Mouse (Mus musculus): ENCODE results near the gene Ostf1. TPM values are rescaled to one million over a fixed set of nuclear protein-coding genes. Genes with fewer than 3 reads are reported as not detected.
A peak's percentile ranks its signal among the peaks of the same experiment; 100 is the strongest.

Ostf1 gene
- polyA plus RNA-seq, 1 experiment from 2014 or later = 65.1 TPM

- ATAC-seq = no peak
- Histone ChIP-seq H3K27ac (no peak overlapping the region), H3K4me3 (no peak overlapping the region), H3K4me1 (peaks cover 35% of the 10 kb centered on the region), H3K9ac (no peak overlapping the region), H3K36me3 (no peaks in the 10 kb centered on the region), H3K4me2 (no peak overlapping the region), H3K27me3 (replicated peaks) (no peaks in the 10 kb centered on the region), H3K9me3 (replicated peaks) (no peaks in the 10 kb centered on the region)
- 86% methylated on average over 1 of the region's 1 CpGs for whole genome bisulfite sequencing (ENCODE audit: insufficient replicate concordance)
These were observed 14.1 kb downstream of the Ostf1 start for GRCm38 (mm10) chr19:18617504-18617903.

- H3K4me2 ChIP-seq = no peak overlapping the region
- H3K9ac ChIP-seq = no peak overlapping the region
- no peaks in the 10 kb centered on the region for H3K27me3 ChIP-seq (replicated peaks)
- peaks cover 35% of the 10 kb centered on the region for H3K4me1 ChIP-seq
- no peaks in the 10 kb centered on the region for H3K9me3 ChIP-seq (replicated peaks)
- 60% methylated on average over 9 of the region's 9 CpGs for WGBS (ENCODE audit: insufficient replicate concordance)
- H3K27ac ChIP-seq = no peak overlapping the region
- no peaks in the 10 kb centered on the region for H3K36me3 ChIP-seq
- ATAC-seq = no peak
- no peak overlapping the region for H3K4me3 ChIP-seq
These were observed 15.9 kb downstream of the Ostf1 start for GRCm38 (mm10) chr19:18615680-18616240.

- ATAC-seq = no peak
- H3K4me2 ChIP-seq = no peak overlapping the region
- no peaks in the 10 kb centered on the region for H3K27me3 ChIP-seq (replicated peaks)
- no peak overlapping the region for H3K9ac ChIP-seq
- H3K4me1 ChIP-seq = peaks cover 27% of the 10 kb centered on the region
- H3K4me3 ChIP-seq = no peak overlapping the region
- 67% methylated on average over 7 of the region's 7 CpGs for WGBS (ENCODE audit: insufficient replicate concordance)
- no peak overlapping the region for H3K27ac ChIP-seq
- H3K9me3 ChIP-seq (replicated peaks) = no peaks in the 10 kb centered on the region
- no peaks in the 10 kb centered on the region for H3K36me3 ChIP-seq
These were observed 17.3 kb downstream of the Ostf1 start for GRCm38 (mm10) chr19:18614337-18614736.

DNA sequence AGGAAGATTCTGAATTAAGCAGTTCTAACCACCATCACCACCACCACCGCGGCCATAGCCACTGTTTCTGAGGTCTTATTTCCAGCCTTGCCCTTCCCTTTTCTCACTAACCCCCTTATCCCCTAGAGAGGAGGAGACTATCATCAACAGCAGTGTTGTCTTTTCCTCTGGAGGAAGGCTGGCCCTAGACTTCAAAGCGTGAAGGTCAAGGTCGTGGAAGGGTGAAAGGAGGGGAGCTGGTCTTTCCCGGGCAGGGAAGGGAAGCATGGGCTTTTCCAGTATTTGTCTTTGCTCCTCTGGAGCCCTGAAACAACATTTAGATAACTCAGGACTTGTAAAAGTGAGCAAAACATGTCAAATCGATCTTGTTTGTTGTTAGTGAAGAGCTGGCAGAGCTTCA, 22.6 kb downstream of the Ostf1 start:
- ATAC-seq = no peak
- Histone ChIP-seq H3K4me3 (no peak overlapping the region), H3K4me2 (no peak overlapping the region), H3K27ac (0 out of 2 replicates have a peak overlapping the region, but pooled peaks have one; percentile 10), H3K9me3 (replicated peaks) (no peaks in the 10 kb centered on the region), H3K27me3 (replicated peaks) (no peaks in the 10 kb centered on the region), H3K36me3 (no peaks in the 10 kb centered on the region), H3K9ac (no peak overlapping the region), H3K4me1 (peaks cover 20% of the 10 kb centered on the region)
- WGBS (ENCODE audit: insufficient replicate concordance) = 44% methylated on average over 6 of the region's 6 CpGs

DNA sequence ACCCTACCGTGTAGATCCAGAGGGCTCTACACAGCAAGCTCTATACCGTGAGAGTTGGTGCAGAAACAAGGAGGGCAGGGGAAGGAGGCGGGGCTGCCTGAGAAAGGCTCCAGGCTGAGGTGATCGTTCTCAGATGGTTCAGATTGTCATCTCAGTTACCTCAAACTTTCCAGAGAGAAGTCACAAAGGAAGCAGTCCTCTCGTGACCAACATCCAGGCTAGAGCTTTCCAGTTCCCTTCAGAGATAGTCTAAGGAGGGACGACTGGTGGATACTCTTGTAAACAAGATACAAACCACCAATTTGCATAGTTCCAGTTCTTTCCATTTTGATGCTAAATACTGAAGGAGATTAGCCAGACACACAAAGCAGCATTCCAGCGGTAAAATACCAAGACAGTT, 23.7 kb downstream of the Ostf1 start:
- H3K27me3 ChIP-seq (replicated peaks) = no peaks in the 10 kb centered on the region
- WGBS (ENCODE audit: insufficient replicate concordance) = 46% methylated on average over 7 of the region's 7 CpGs
- no peak overlapping the region for H3K4me3 ChIP-seq
- no peaks in the 10 kb centered on the region for H3K36me3 ChIP-seq
- H3K4me2 ChIP-seq = no peak overlapping the region
- no peak for ATAC-seq
- H3K9ac ChIP-seq = no peak overlapping the region
- H3K9me3 ChIP-seq (replicated peaks) = no peaks in the 10 kb centered on the region
- H3K27ac ChIP-seq = no peak overlapping the region
- H3K4me1 ChIP-seq = peaks cover 20% of the 10 kb centered on the region

DNA sequence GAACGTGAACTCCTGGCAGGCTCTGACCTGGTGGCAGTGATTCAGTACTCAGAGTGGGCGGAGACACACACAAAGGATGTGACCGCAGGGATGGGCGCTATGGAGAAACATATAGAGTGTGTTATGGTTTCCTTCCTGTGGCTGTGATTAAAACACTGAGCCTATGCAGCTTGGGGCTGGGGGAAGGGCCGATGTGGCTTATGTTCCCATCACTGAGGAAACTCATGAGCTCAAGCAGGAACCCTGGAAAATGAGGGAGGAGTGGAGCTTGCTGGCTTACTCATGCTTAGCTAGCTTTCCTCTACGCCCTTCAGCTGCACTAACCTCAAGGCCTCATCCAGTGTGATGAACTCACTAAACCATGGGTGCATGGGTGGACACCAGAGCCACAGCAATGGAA, 28.6 kb downstream of the Ostf1 start:
- no peak for ATAC-seq
- WGBS (ENCODE audit: insufficient replicate concordance) = 77% methylated on average over 6 of the region's 6 CpGs
- H3K4me2 ChIP-seq = no peak overlapping the region
- no peak overlapping the region for H3K27ac ChIP-seq
- peaks cover 11% of the 10 kb centered on the region for H3K36me3 ChIP-seq
- peaks cover 3% of the 10 kb centered on the region for H3K4me1 ChIP-seq
- H3K4me3 ChIP-seq = no peak overlapping the region
- no peak overlapping the region for H3K9ac ChIP-seq
- no peaks in the 10 kb centered on the region for H3K27me3 ChIP-seq (replicated peaks)
- H3K9me3 ChIP-seq (replicated peaks) = no peaks in the 10 kb centered on the region

DNA sequence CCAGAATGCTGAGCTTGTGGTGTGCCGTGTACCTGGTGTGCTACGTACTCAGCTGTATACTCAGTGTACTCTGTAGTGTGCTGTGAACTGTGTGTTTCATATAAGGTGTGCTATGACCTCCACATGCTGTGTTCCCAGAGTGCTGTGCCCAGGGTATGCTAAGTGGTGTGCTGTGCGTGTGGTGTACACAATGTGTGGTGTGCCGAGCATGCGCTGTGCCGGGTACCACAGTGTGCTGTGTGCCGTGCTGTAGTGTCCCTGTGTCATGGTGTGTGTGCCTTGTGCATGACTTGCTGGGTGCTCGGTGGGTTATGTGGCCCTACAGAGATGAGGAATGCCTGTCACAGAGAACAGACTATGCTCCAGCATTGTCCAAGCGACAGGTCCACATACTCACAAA, 31.0 kb downstream of the Ostf1 start:
- WGBS (ENCODE audit: insufficient replicate concordance) = 79% methylated on average over 9 of the region's 9 CpGs
- no peaks in the 10 kb centered on the region for H3K4me1 ChIP-seq

GRCm38 (mm10) chr19:18599650-18600049, 32.0 kb downstream of the Ostf1 start:
- Histone ChIP-seq H3K4me1 (no peaks in the 10 kb centered on the region; the same call in 1 of the 2 replicates), H3K27me3 (replicated peaks) (no peaks in the 10 kb centered on the region), H3K9ac (no peak overlapping the region), H3K4me3 (no peak overlapping the region), H3K27ac (no peak overlapping the region), H3K36me3 (peaks cover 11% of the 10 kb centered on the region), H3K9me3 (replicated peaks) (no peaks in the 10 kb centered on the region), H3K4me2 (no peak overlapping the region)
- ATAC-seq = no peak
- WGBS (ENCODE audit: insufficient replicate concordance) = 75% methylated on average over 5 of the region's 5 CpGs

More for the DNA sequence above, 31.0 kb downstream of the Ostf1 start:
- Histone ChIP-seq H3K9ac (no peak overlapping the region), H3K27me3 (replicated peaks) (no peaks in the 10 kb centered on the region), H3K9me3 (replicated peaks) (no peaks in the 10 kb centered on the region), H3K4me3 (no peak overlapping the region), H3K4me2 (no peak overlapping the region), H3K36me3 (peaks cover 11% of the 10 kb centered on the region), H3K27ac (no peak overlapping the region)
- no peak for ATAC-seq

DNA sequence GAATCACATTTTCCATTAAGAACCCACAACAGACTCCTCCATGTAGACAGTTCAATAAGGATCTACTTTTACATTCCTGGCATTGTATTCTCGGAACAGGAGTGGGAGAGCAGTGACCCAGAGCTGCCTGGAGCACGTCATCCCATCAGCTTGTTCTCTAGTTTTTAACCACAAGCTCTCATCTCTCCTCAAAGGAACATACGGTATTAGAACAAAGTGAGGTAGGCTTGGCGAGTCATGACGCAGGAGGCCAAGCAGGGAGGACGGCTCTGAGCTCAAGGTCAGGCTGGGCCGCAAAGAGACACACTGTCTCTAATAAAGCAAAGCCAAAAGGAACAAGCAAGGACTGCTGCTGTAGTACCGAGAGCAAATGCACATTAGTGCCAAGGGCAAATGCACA, 32.6 kb downstream of the Ostf1 start:
- H3K36me3 ChIP-seq = peaks cover 11% of the 10 kb centered on the region
- H3K9ac ChIP-seq = no peak overlapping the region
- no peak for ATAC-seq
- no peak overlapping the region for H3K27ac ChIP-seq
- H3K4me3 ChIP-seq = no peak overlapping the region
- H3K4me1 ChIP-seq = no peaks in the 10 kb centered on the region; the same call in 1 of the 2 replicates
- no peak overlapping the region for H3K4me2 ChIP-seq
- H3K27me3 ChIP-seq (replicated peaks) = no peaks in the 10 kb centered on the region
- WGBS (ENCODE audit: insufficient replicate concordance) = 81% methylated on average over 8 of the region's 8 CpGs
- no peaks in the 10 kb centered on the region for H3K9me3 ChIP-seq (replicated peaks)

DNA sequence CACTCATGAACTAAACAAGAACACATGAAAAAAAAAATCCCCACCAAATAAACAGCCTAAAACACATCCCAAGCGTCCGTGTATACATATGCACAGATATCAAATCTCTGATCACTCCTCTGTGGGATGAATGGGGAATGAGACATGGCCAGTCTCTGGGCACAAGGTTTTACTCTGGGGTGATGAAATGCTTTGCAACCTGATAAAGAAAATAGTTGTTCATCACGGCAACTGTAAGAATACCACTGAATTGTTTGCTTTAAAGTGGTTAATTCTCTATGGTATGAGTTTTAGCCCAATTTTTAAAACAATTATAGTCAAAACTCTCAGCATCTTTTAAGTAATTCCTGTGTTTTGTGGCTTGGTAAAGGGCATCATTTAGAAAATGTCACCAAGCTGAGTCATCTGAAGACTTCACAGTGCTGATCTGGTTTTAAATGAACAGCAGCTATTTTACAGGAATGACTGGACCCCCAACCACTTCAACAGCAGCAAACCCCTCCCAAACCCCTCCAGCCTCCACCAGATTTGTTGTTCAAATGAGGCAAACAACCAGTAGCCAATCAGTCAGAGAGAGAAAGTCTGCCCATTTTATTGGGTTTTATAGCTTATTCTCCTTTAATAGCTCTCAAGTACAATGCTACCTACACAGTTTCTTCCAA, 33.2 kb downstream of the Ostf1 start:
- no peak overlapping the region for H3K9ac ChIP-seq
- 68% methylated on average over 3 of the region's 3 CpGs for WGBS (ENCODE audit: insufficient replicate concordance)
- H3K27me3 ChIP-seq (replicated peaks) = no peaks in the 10 kb centered on the region
- peaks cover 11% of the 10 kb centered on the region for H3K36me3 ChIP-seq
- H3K4me3 ChIP-seq = no peak overlapping the region
- H3K4me2 ChIP-seq = no peak overlapping the region
- H3K4me1 ChIP-seq = peaks cover 3% of the 10 kb centered on the region; the same call in 1 of the 2 replicates
- H3K27ac ChIP-seq = no peak overlapping the region
- no peaks in the 10 kb centered on the region for H3K9me3 ChIP-seq (replicated peaks)
- no peak for ATAC-seq

GRCm38 (mm10) chr19:18597772-18598171, 33.9 kb downstream of the Ostf1 start:
- peaks cover 3% of the 10 kb centered on the region for H3K4me1 ChIP-seq
- H3K36me3 ChIP-seq = peaks cover 11% of the 10 kb centered on the region
- no peak overlapping the region for H3K27ac ChIP-seq
- H3K27me3 ChIP-seq (replicated peaks) = no peaks in the 10 kb centered on the region
- no peak overlapping the region for H3K9ac ChIP-seq
- no peak overlapping the region for H3K4me3 ChIP-seq
- ATAC-seq = no peak
- H3K9me3 ChIP-seq (replicated peaks) = no peaks in the 10 kb centered on the region
- no peak overlapping the region for H3K4me2 ChIP-seq
- 70% methylated on average over 6 of the region's 6 CpGs for WGBS (ENCODE audit: insufficient replicate concordance)

GRCm38 (mm10) chr19:18596876-18597275, 34.7 kb downstream of the Ostf1 start:
- no peak overlapping the region for H3K9ac ChIP-seq
- H3K9me3 ChIP-seq (replicated peaks) = no peaks in the 10 kb centered on the region
- H3K27ac ChIP-seq = no peak overlapping the region
- no peak for ATAC-seq
- peaks cover 8% of the 10 kb centered on the region for H3K36me3 ChIP-seq
- WGBS (ENCODE audit: insufficient replicate concordance) = 79% methylated on average over 5 of the region's 5 CpGs
- no peak overlapping the region for H3K4me3 ChIP-seq
- H3K27me3 ChIP-seq (replicated peaks) = no peaks in the 10 kb centered on the region
- peaks cover 3% of the 10 kb centered on the region for H3K4me1 ChIP-seq
- H3K4me2 ChIP-seq = no peak overlapping the region
